Mouse (Mus musculus) bone marrow macrophage, adult 2 months (primary cell): ENCODE measurements around the gene Nudt21.

Source experiments
- CTCF ChIP-seq: IDR thresholded peaks from 2 replicates; pipeline ENCODE4 v1.5.1; 2012; ENCODE audit warnings: low read depth, mild to moderate bottlenecking, low read length, moderate library complexity
- POLR2A ChIP-seq: IDR thresholded peaks from 2 replicates; pipeline ENCODE4 v1.6.1; 2012; ENCODE audit warnings: mild to moderate bottlenecking, low read depth, low read length, borderline replicate concordance

GRCm38 (mm10) chr8:94004139-94004538, 32.7 kb downstream of the Nudt21 start:
- TF ChIP-seq CTCF, result no peak
- TF ChIP-seq POLR2A, result no peak
